Mouse (Mus musculus) testis, adult 2 months (tissue): ENCODE data around the gene Baiap3.

ENCODE experiments used
- CTCF ChIP-seq: fragments of 200-500 bp; IDR thresholded peaks from 2 replicates; pipeline ENCODE4 v1.5.1; 2012; ENCODE audit warnings: low read depth, mild to moderate bottlenecking, inconsistent platforms, low read length, moderate library complexity; ENCODE audit not compliant: control insufficient read depth, insufficient read depth, insufficient replicate concordance
- POLR2A ChIP-seq: fragments of 200-500 bp; IDR thresholded peaks from 2 replicates; pipeline ENCODE4 v1.6.1; 2012; ENCODE audit warnings: low read depth, mild to moderate bottlenecking, inconsistent platforms, low read length, moderate library complexity; ENCODE audit not compliant: control insufficient read depth

- TF ChIP-seq POLR2A (no peak), CTCF (peak; percentile 32; the same call in 1 of the 2 replicates)
Observed at GRCm38 (mm10) chr17:25264453-25264852, 8.3 kb upstream of the Baiap3 start.
